Mouse (Mus musculus): ENCODE results near the gene Pard6b. TPM values are rescaled to one million over a fixed set of nuclear protein-coding genes. Genes with fewer than 3 reads are reported as not detected.

Gene Pard6b
- polyA plus RNA-seq (2015; fragmentation: Illumina TruSeq; extraction: RNeasy Lipid Tissue Mini Kit (QIAGEN cat#74804); ENCODE audit: insufficient read depth, low read depth, low replicate concordance) = 2.6 TPM

GRCm38 (mm10) chr2:168080431-168081246, at the start of gene Pard6b:
TSS of gene Pard6b (plus strand) at chr2:168081004.

Other genes starting within 250 kb of the Pard6b start
- gene Ptpn1, start 148.9 kb upstream of the Pard6b start, polyA plus RNA-seq (2015; fragmentation: Illumina TruSeq; extraction: RNeasy Lipid Tissue Mini Kit (QIAGEN cat#74804); ENCODE audit: insufficient read depth, low read depth, low replicate concordance) = 5.2 TPM
- gene Ripor3, start 70.4 kb upstream of the Pard6b start, polyA plus RNA-seq (2015; fragmentation: Illumina TruSeq; extraction: RNeasy Lipid Tissue Mini Kit (QIAGEN cat#74804); ENCODE audit: insufficient read depth, low read depth, low replicate concordance) = 2.0 TPM
- gene Adnp, start 126.1 kb downstream of the Pard6b start, polyA plus RNA-seq (2015; fragmentation: Illumina TruSeq; extraction: RNeasy Lipid Tissue Mini Kit (QIAGEN cat#74804); ENCODE audit: insufficient read depth, low read depth, low replicate concordance) = 2.8 TPM
- gene Gm20716, start 149.4 kb downstream of the Pard6b start, polyA plus RNA-seq (2015; fragmentation: Illumina TruSeq; extraction: RNeasy Lipid Tissue Mini Kit (QIAGEN cat#74804); ENCODE audit: insufficient read depth, low read depth, low replicate concordance) = 7.7 TPM
- 10.7 TPM for gene Dpm1, start 149.6 kb downstream of the Pard6b start, polyA plus RNA-seq (2015; fragmentation: Illumina TruSeq; extraction: RNeasy Lipid Tissue Mini Kit (QIAGEN cat#74804); ENCODE audit: insufficient read depth, low read depth, low replicate concordance)
- gene Mocs3, start 149.6 kb downstream of the Pard6b start, polyA plus RNA-seq (2015; fragmentation: Illumina TruSeq; extraction: RNeasy Lipid Tissue Mini Kit (QIAGEN cat#74804); ENCODE audit: insufficient read depth, low read depth, low replicate concordance) = 1.7 TPM
- gene Kcng1, start 200.7 kb downstream of the Pard6b start, polyA plus RNA-seq (2015; fragmentation: Illumina TruSeq; extraction: RNeasy Lipid Tissue Mini Kit (QIAGEN cat#74804); ENCODE audit: insufficient read depth, low read depth, low replicate concordance) = not detected